In the genomic region with DNA sequence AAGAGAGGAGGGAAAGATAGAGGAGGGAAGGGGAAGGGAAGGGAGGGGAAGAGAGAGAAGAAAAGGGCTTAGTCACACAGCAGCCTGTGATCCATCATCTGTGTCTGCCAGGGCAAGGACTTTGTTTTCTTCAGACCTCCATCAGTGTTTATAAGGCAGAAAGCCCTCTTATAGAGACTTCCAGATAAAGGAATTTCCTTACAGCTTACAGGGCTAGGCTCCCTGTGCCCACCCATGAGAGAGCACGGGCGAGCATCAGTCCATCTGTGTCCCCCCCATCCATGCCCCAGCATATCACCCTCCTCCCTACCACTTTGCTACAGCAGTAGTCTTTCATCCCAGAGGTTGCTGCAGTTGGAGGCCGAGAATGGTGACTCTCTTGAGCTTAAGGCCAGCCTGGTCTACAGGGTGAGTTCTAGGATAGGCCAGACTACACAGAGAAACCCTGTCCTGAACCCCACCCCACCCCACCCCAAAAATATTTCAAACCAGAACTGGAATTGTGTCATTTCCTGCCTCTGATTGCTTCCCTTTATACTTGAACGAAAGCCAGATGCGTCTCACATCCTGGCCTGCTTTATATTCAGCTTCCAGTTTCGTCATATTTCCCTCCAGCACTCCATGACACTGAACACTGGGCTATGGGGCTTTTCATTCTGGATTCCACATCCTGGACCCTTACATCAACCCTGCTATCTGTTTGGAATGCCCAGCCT, we compare ENCODE assay signal across 9 mouse cellular contexts. TPM values are rescaled to one million over a fixed set of nuclear protein-coding genes. Genes with fewer than 3 reads are reported as not detected.
DNase-seq lines count a peak whose midpoint lies in the region; ATAC-seq lines count a peak whose summit lies in the region.
"Had no signal": no experiment of that assay in that cellular context is flagged by ENCODE, and none has a peak within 500 bp of the region (broad histone marks: within the 10 kb centered on the region; RNA-seq: fewer than 3 reads in every experiment).

No protein-coding gene starts in this region.

- H3K4me3 ChIP-seq in heart, embryonic 15.5 days = no peak overlapping the region
- no peak overlapping the region for H3K4me3 ChIP-seq in lung, embryonic 16.5 days (ENCODE audit: low read length)

- DNase-seq in 416B (ENCODE audit: low read depth) (peak; percentile 29), NIH3T3 (ENCODE audit: low read depth) (peak; percentile 81)
- no peak for DNase-seq in yolk sac, embryonic 10.5 days (ENCODE audit: low spot score)
- no peak for DNase-seq in adrenal gland, adult 8-10 months
- no peak for DNase-seq in gastrocnemius, adult 8-10 months (ENCODE audit: low spot score in 2 of 2)
- DNase-seq: right cerebral cortex, postnatal 25 days had no signal

- H3K36me3 ChIP-seq in heart, embryonic 15.5 days = no peaks in the 10 kb centered on the region
- no peaks in the 10 kb centered on the region for H3K36me3 ChIP-seq in lung, embryonic 16.5 days (ENCODE audit: control insufficient read depth, insufficient read depth, low read length)

- 29% methylated on average over 6 of the region's 6 CpGs for WGBS in heart, embryonic 15.5 days
- 32% methylated on average over 6 of the region's 6 CpGs for WGBS in lung, embryonic 16.5 days

- peak; percentile 58 for ATAC-seq in heart, embryonic 15.5 days (replicated peaks; ENCODE audit: insufficient number of reproducible peaks, insufficient read depth, low FRiP score, low read depth)
- peak; percentile 88 for ATAC-seq in lung, embryonic 16.5 days (ENCODE audit: low read depth)

- no peak overlapping the region for H3K9ac ChIP-seq in heart, embryonic 15.5 days
- H3K9ac ChIP-seq in lung, embryonic 16.5 days (ENCODE audit: low read length) = peak overlapping the region; percentile 54; the same call in 1 of the 2 replicates

- no peaks in the 10 kb centered on the region for H3K9me3 ChIP-seq in heart, embryonic 15.5 days (replicated peaks)
- no peaks in the 10 kb centered on the region for H3K9me3 ChIP-seq in lung, embryonic 16.5 days (ENCODE audit: control insufficient read depth, low read length)

- H3K4me2 ChIP-seq in heart, embryonic 15.5 days = no peak overlapping the region
- peak overlapping the region; percentile 17; the same call in 1 of the 2 replicates for H3K4me2 ChIP-seq in lung, embryonic 16.5 days (ENCODE audit: low read depth, low read length)

- peaks cover 9% of the 10 kb centered on the region for H3K4me1 ChIP-seq in heart, embryonic 15.5 days (replicated peaks)
- H3K4me1 ChIP-seq in lung, embryonic 16.5 days (replicated peaks; ENCODE audit: control insufficient read depth, insufficient read depth, low read length) = peaks cover 7% of the 10 kb centered on the region

- H3K27ac ChIP-seq in heart, embryonic 15.5 days = peak overlapping the region; percentile 83
- H3K27ac ChIP-seq in lung, embryonic 16.5 days (ENCODE audit: low read length) = peak overlapping the region; percentile 91

- H3K27me3 ChIP-seq in heart, embryonic 15.5 days = no peaks in the 10 kb centered on the region
- no peaks in the 10 kb centered on the region for H3K27me3 ChIP-seq in lung, embryonic 16.5 days (ENCODE audit: control insufficient read depth, insufficient read depth, low read depth, low read length)

RNA-seq across cellular contexts. Expression of gene Myadm, which starts 13.3 kb away (rescaled TPM):
- 182 and 204 TPM in 2 replicates for polyA plus RNA-seq in heart, embryonic 15.5 days (2015; fragmentation: Nextera tagmentation; extraction: Ambion mirVana)
- polyA plus RNA-seq in lung, embryonic 16.5 days (2015; fragmentation: Nextera tagmentation; extraction: Ambion mirVana) = 142 and 151 TPM in 2 replicates
- 10 to 100 TPM; 58.4 to 87.4 (median 71.8) TPM for total RNA-seq in adrenal gland, adult 8-10 months (2022)
- 10 to 100 TPM; 11.7 to 19.2 (median 14.7) TPM for total RNA-seq in gastrocnemius, adult 8-10 months (2022)

RNA-seq across cellular contexts. Expression of gene Prkcg, which starts 13.4 kb away (rescaled TPM):
- polyA plus RNA-seq in heart, embryonic 15.5 days (2015; fragmentation: Nextera tagmentation; extraction: Ambion mirVana) = 0.25 and 0.30 TPM in 2 replicates
- 0.24 and 0.58 TPM in 2 replicates for polyA plus RNA-seq in lung, embryonic 16.5 days (2015; fragmentation: Nextera tagmentation; extraction: Ambion mirVana)
- 1 to 10 TPM in 3 of 4 experiments, under 1 TPM in 1; 0.63 to 1.9 (median 1.6) TPM for total RNA-seq in adrenal gland, adult 8-10 months (2022)
- under 1 TPM; 0.29 to 0.94 (median 0.67) TPM for total RNA-seq in gastrocnemius, adult 8-10 months (2022)

RNA-seq across cellular contexts. Expression of gene Nlrp12, which starts 26.1 kb away (rescaled TPM):
- not detected in 2 replicates for polyA plus RNA-seq in heart, embryonic 15.5 days (2015; fragmentation: Nextera tagmentation; extraction: Ambion mirVana)
- 0.03 TPM in 2 replicates for polyA plus RNA-seq in lung, embryonic 16.5 days (2015; fragmentation: Nextera tagmentation; extraction: Ambion mirVana)
- under 1 TPM in 1 of 4 experiments, not detected in 3; 0.11 TPM for total RNA-seq in adrenal gland, adult 8-10 months (2022)
- total RNA-seq in gastrocnemius, adult 8-10 months (2022) = not detected
- polyA plus RNA-seq: forebrain, embryonic 11.5 days had no signal

RNA-seq across cellular contexts. Expression of gene Cacng7, which starts 57.1 kb away (rescaled TPM):
- 0.10 and 0.44 TPM in 2 replicates for polyA plus RNA-seq in heart, embryonic 15.5 days (2015; fragmentation: Nextera tagmentation; extraction: Ambion mirVana)
- polyA plus RNA-seq in lung, embryonic 16.5 days (2015; fragmentation: Nextera tagmentation; extraction: Ambion mirVana) = 0.24 and 0.55 TPM in 2 replicates
- total RNA-seq in adrenal gland, adult 8-10 months (2022) = 10 to 100 TPM in 2 of 4 experiments, 1 to 10 TPM in 2; 9.1 to 25.6 (median 14.2) TPM
- total RNA-seq in gastrocnemius, adult 8-10 months (2022) = 10 to 100 TPM in 3 of 4 experiments, 1 to 10 TPM in 1; 8.5 to 16.4 (median 13.6) TPM

Comparison
In these comparisons a context has a peak if more than half of its experiments do, and no peak if none do; other contexts are left out.
1. DNase-seq: peak in 416B (single experiment) and NIH3T3 (single experiment); none in yolk sac, embryonic 10.5 days (single experiment), adrenal gland, adult 8-10 months (single experiment) and gastrocnemius, adult 8-10 months (0 of 2).